ENCODE assay signal across 12 mouse cellular contexts in the genomic region with DNA sequence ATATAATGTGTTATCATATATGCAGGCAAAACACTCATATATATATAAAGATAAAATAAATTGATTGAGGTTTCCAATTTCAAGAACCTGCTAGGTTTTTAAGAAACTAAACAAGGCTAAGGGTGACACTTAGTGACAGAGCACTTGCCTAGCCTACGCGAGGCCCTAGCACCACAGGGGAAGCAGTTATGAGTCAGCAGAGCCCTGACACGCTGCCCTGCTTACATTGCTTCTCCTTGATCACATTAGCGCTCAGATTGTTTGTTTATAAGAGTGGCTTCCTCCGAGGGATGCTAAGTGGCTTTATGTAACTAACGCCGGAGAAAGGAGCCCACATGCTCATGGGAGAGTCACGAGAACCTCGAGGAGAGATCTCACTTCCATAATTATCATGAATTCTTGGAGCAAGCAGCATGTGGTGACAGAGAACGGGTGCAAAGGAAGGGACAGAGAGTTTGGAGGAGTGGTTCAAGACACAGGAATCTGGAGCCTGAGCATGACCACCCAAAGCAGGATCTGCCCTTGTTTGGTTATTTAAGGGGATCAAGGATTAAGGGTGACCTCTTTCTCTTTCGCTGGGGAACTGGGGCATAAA. TPM values are rescaled to one million over a fixed set of nuclear protein-coding genes. Genes with fewer than 3 reads are reported as not detected.
DNase-seq lines count a peak whose midpoint lies in the region; ATAC-seq lines count a peak whose summit lies in the region.
"Had no signal": no experiment of that assay in that cellular context is flagged by ENCODE, and none has a peak within 500 bp of the region (broad histone marks: within the 10 kb centered on the region; RNA-seq: fewer than 3 reads in every experiment).

No protein-coding gene starts in this region.

- H3K4me2 ChIP-seq in embryonic facial prominence, embryonic 11.5 days (ENCODE audit: low read depth, low read length), result no peak overlapping the region
- H3K4me2 ChIP-seq: embryonic facial prominence, embryonic 13.5 days had no signal

- no peaks in the 10 kb centered on the region for H3K27me3 ChIP-seq in embryonic facial prominence, embryonic 11.5 days (ENCODE audit: control insufficient read depth, insufficient read depth, low read length)
- no peaks in the 10 kb centered on the region for H3K27me3 ChIP-seq in embryonic facial prominence, embryonic 10.5 days (replicated peaks; ENCODE audit: low read depth, poor library complexity, severe bottlenecking)
- H3K27me3 ChIP-seq: embryonic facial prominence, embryonic 13.5 days had no signal

- no peak overlapping the region for H3K4me3 ChIP-seq in embryonic facial prominence, embryonic 11.5 days (ENCODE audit: low read depth, low read length)
- no peak overlapping the region for H3K4me3 ChIP-seq in embryonic facial prominence, embryonic 10.5 days
- H3K4me3 ChIP-seq: embryonic facial prominence, embryonic 13.5 days had no signal

- H3K9ac ChIP-seq in embryonic facial prominence, embryonic 11.5 days (replicated peaks; ENCODE audit: low read length), result no peak overlapping the region
- H3K9ac ChIP-seq: embryonic facial prominence, embryonic 13.5 days had no signal

- no peaks in the 10 kb centered on the region for H3K36me3 ChIP-seq in embryonic facial prominence, embryonic 11.5 days (replicated peaks; ENCODE audit: control insufficient read depth, insufficient read depth, low read depth, low read length)
- no peaks in the 10 kb centered on the region for H3K36me3 ChIP-seq in embryonic facial prominence, embryonic 10.5 days (replicated peaks)
- H3K36me3 ChIP-seq: embryonic facial prominence, embryonic 13.5 days had no signal

- H3K27ac ChIP-seq in embryonic facial prominence, embryonic 11.5 days (replicated peaks; ENCODE audit: low read depth, low read length), result no peak overlapping the region
- H3K27ac ChIP-seq in embryonic facial prominence, embryonic 10.5 days (replicated peaks), result no peak overlapping the region
- H3K27ac ChIP-seq: embryonic facial prominence, embryonic 13.5 days; macrophage had no signal

- ATAC-seq in embryonic facial prominence, embryonic 11.5 days (replicated peaks; ENCODE audit: insufficient number of reproducible peaks, low FRiP score, low TSS enrichment, low read depth), result no peak
- ATAC-seq in inflammation-experienced regulatory T-cells, adult 6 months, result no peak

- H3K9me3 ChIP-seq in embryonic facial prominence, embryonic 11.5 days (replicated peaks; ENCODE audit: control insufficient read depth, low read length), result no peaks in the 10 kb centered on the region
- H3K9me3 ChIP-seq in embryonic facial prominence, embryonic 10.5 days, result no peaks in the 10 kb centered on the region
- H3K9me3 ChIP-seq: embryonic facial prominence, embryonic 13.5 days had no signal

- DNase-seq in embryonic facial prominence, embryonic 11.5 days (ENCODE audit: low spot score), result peak; percentile 8
- DNase-seq in embryonic facial prominence, embryonic 10.5 days (ENCODE audit: low spot score), result no peak
- DNase-seq in 416B (ENCODE audit: low read depth), result peak; percentile 78
- peak; percentile 27 to 59 for DNase-seq in frontal cortex, adult 2 months (ENCODE audit: extremely low spot score in 1 of 2, low spot score in 1 of 2)
- peak; percentile 38 for DNase-seq in lung, postnatal 10 days
- no peak for DNase-seq in kidney, postnatal 4 days
- no peak for DNase-seq in urinary bladder, adult 2 months (ENCODE audit: low spot score)
- DNase-seq: kidney, adult 9 months; layer of hippocampus, postnatal 36 days had no signal

- no peaks in the 10 kb centered on the region for H3K4me1 ChIP-seq in embryonic facial prominence, embryonic 11.5 days (ENCODE audit: control insufficient read depth, insufficient read depth, low read length)
- H3K4me1 ChIP-seq in embryonic facial prominence, embryonic 10.5 days, result peaks cover 5% of the 10 kb centered on the region; the same call in 1 of the 2 replicates
- H3K4me1 ChIP-seq: embryonic facial prominence, embryonic 13.5 days had no signal

- 56% methylated on average over 11 of the region's 11 CpGs for WGBS in embryonic facial prominence, embryonic 11.5 days
- WGBS in embryonic facial prominence, embryonic 10.5 days, result 56% methylated on average over 11 of the region's 11 CpGs

RNA-seq across cellular contexts. Expression of a gene that starts 55.3 kb away (rescaled TPM):
- 34.4 and 36.2 TPM in 2 replicates for polyA plus RNA-seq in embryonic facial prominence, embryonic 11.5 days (2014; fragmentation: Nextera tagmentation; extraction: Ambion mirVana)
- 20.9 and 22.0 TPM in 2 replicates for polyA plus RNA-seq in embryonic facial prominence, embryonic 10.5 days (2016; fragmentation: Nextera tagmentation; extraction: Ambion mirVana)
- polyA plus RNA-seq in frontal cortex, adult 2 months (2012; rRNA removed), result 196 and 211 TPM in 2 replicates
- polyA plus RNA-seq in inflammation-experienced regulatory T-cells, adult 6 months (2017; shearing (Covaris generic)), result 10 to 100 TPM in 1 of 3 experiments, 1 to 10 TPM in 2; 4.1 to 11.4 (median 8.2) TPM
- polyA plus RNA-seq in urinary bladder, adult 2 months (2012; rRNA removed), result 67.1 and 73.3 TPM in 2 replicates

Comparison
In these comparisons a context has a peak if more than half of its experiments do, and no peak if none do; other contexts are left out.
1. DNase-seq: peak in embryonic facial prominence, embryonic 11.5 days (single experiment), 416B (single experiment), frontal cortex, adult 2 months (2 of 2) and lung, postnatal 10 days (single experiment); none in embryonic facial prominence, embryonic 10.5 days (single experiment), kidney, postnatal 4 days (0 of 2) and urinary bladder, adult 2 months (single experiment).